Mouse (Mus musculus) megakaryocyte progenitor cell, adult 5-6 weeks (primary cell): ENCODE data around the gene Mettl3. TPM values are rescaled to one million over a fixed set of nuclear protein-coding genes. Genes with fewer than 3 reads are reported as not detected.
A peak's percentile ranks its signal among the peaks of the same experiment; 100 is the strongest.

Source experiments
- ATAC-seq: replicated peaks from 2 replicates; pipeline ENCODE4 v1.8.0; 2016; ENCODE audit warnings: mild to moderate bottlenecking, moderate TSS enrichment, inconsistent platforms; ENCODE audit not compliant: poor library complexity
- total RNA-seq, 2 experiments: library from RNA; stranded (forward) in 1 of 2; stranded (reverse) in 1 of 2; fragments of 157-497, 149-512 nt in 1 of 2; fragments of 200-1000 nt in 1 of 2; gene quantifications; 2 replicates each; pipeline versions ENCODE4 v1.2.3 to v1.2.4; 2015 to 2017

The Mettl3 gene
- total RNA-seq, 2 experiments from 2014 or later: 40.8 to 50.3 TPM

- peak; percentile 85 for ATAC-seq
Measured at GRCm38 (mm10) chr14:52295558-52296264, 9.2 kb downstream of the Mettl3 start.

GRCm38 (mm10) chr14:52284191-52284590, 20.7 kb downstream of the Mettl3 start:
- ATAC-seq: no peak

- no peak for ATAC-seq
Measured at GRCm38 (mm10) chr14:52283629-52284028, 21.3 kb downstream of the Mettl3 start.

- ATAC-seq: peak; percentile 21
Measured at GRCm38 (mm10) chr14:52279747-52280120, 25.2 kb downstream of the Mettl3 start.

GRCm38 (mm10) chr14:52278932-52279746, 25.8 kb downstream of the Mettl3 start, which contains the start of the genes Tox4 and Rab2b:
Tox4 (plus strand) TSS chr14:52279146.
Rab2b (minus strand) TSS chr14:52279545.
- peak; percentile 94 for ATAC-seq

GRCm38 (mm10) chr14:52277210-52277609, 27.7 kb downstream of the Mettl3 start:
- no peak for ATAC-seq

- no peak for ATAC-seq
Measured at GRCm38 (mm10) chr14:52272781-52273180, 32.1 kb downstream of the Mettl3 start.

GRCm38 (mm10) chr14:52257484-52258213, 47.3 kb downstream of the Mettl3 start, which contains the start of gene Chd8:
Chd8 (minus strand) TSS chr14:52257780.
- peak; percentile 98 for ATAC-seq

GRCm38 (mm10) chr14:52256311-52257175, 48.4 kb downstream of the Mettl3 start:
- no peak for ATAC-seq

GRCm38 (mm10) chr14:52246129-52246528, 58.8 kb downstream of the Mettl3 start:
- ATAC-seq: no peak

Other genes with a start within 250 kb of the Mettl3 start
- gene Hnrnpc, start 201.1 kb downstream of the Mettl3 start, total RNA-seq (2015): 353 and 414 TPM in 2 replicates
- gene Hnrnpc, start 201.1 kb downstream of the Mettl3 start, total RNA-seq (2017): 560 and 665 TPM in 2 replicates
- gene Rpgrip1, start 194.4 kb downstream of the Mettl3 start, total RNA-seq (2015): 5.2 and 7.9 TPM in 2 replicates
- gene Rpgrip1, start 194.4 kb downstream of the Mettl3 start, total RNA-seq (2017): 3.3 and 7.1 TPM in 2 replicates
- 90.6 and 92.7 TPM in 2 replicates for gene Supt16, start 107.7 kb downstream of the Mettl3 start, total RNA-seq (2015)
- gene Supt16, start 107.7 kb downstream of the Mettl3 start, total RNA-seq (2017): 219 and 256 TPM in 2 replicates
- gene Chd8, start 47.3 kb downstream of the Mettl3 start, total RNA-seq (2015): 78.7 and 79.5 TPM in 2 replicates
- 43.7 and 57.7 TPM in 2 replicates for gene Chd8, start 47.3 kb downstream of the Mettl3 start, total RNA-seq (2017)
- gene Tox4, start 26.0 kb downstream of the Mettl3 start, total RNA-seq (2015): 34.0 and 35.8 TPM in 2 replicates
- gene Tox4, start 26.0 kb downstream of the Mettl3 start, total RNA-seq (2017): 41.2 and 43.0 TPM in 2 replicates
- 6.5 and 8.1 TPM in 2 replicates for gene Rab2b, start 25.6 kb downstream of the Mettl3 start, total RNA-seq (2015)
- gene Rab2b, start 25.6 kb downstream of the Mettl3 start, total RNA-seq (2017): 3.7 and 5.0 TPM in 2 replicates
- gene Sall2, start 23.6 kb upstream of the Mettl3 start, total RNA-seq (2015): 0.07 and 0.62 TPM in 2 replicates
- gene Sall2, start 23.6 kb upstream of the Mettl3 start, total RNA-seq (2017): 0.42 and 0.88 TPM in 2 replicates
- gene Olfr1513, start 51.3 kb upstream of the Mettl3 start, total RNA-seq (2015): not detected in 2 replicates
- not detected in 2 replicates for gene Olfr1513, start 51.3 kb upstream of the Mettl3 start, total RNA-seq (2017)
- not detected in 2 replicates for gene Olfr1512, start 74.0 kb upstream of the Mettl3 start, total RNA-seq (2015)
- gene Olfr1512, start 74.0 kb upstream of the Mettl3 start, total RNA-seq (2017): not detected in 2 replicates
- not detected in 2 replicates for gene Olfr1511, start 92.3 kb upstream of the Mettl3 start, total RNA-seq (2015)
- gene Olfr1511, start 92.3 kb upstream of the Mettl3 start, total RNA-seq (2017): not detected in 2 replicates
- gene Olfr1510, start 109.2 kb upstream of the Mettl3 start, total RNA-seq (2015): not detected in 2 replicates
- gene Olfr1510, start 109.2 kb upstream of the Mettl3 start, total RNA-seq (2017): not detected in 2 replicates
- not detected in 2 replicates for gene Olfr1509, start 137.9 kb upstream of the Mettl3 start, total RNA-seq (2015)
- gene Olfr1509, start 137.9 kb upstream of the Mettl3 start, total RNA-seq (2017): not detected in 2 replicates
- not detected in 2 replicates for gene Olfr1508, start 162.4 kb upstream of the Mettl3 start, total RNA-seq (2015)
- gene Olfr1508, start 162.4 kb upstream of the Mettl3 start, total RNA-seq (2017): not detected in 2 replicates
- gene Olfr1507, start 190.6 kb upstream of the Mettl3 start, total RNA-seq (2015): not detected in 2 replicates
- not detected in 2 replicates for gene Olfr1507, start 190.6 kb upstream of the Mettl3 start, total RNA-seq (2017)